Mouse (Mus musculus) embryonic fibroblast, embryonic 13.5 days (primary cell): ENCODE data around the gene Gpam. TPM values are rescaled to one million over a fixed set of nuclear protein-coding genes. Genes with fewer than 3 reads are reported as not detected.

ENCODE experiments used
- H3K27ac ChIP-seq: 2 replicates; pipeline ENCODE4 v1.5.1; 2012; ENCODE audit warnings: low read length, control low read depth, inconsistent platforms; ENCODE audit not compliant: insufficient read depth
- H3K4me1 ChIP-seq: 2 replicates; pipeline ENCODE4 v1.6.1; 2011; ENCODE audit warnings: low read length; ENCODE audit not compliant: control insufficient read depth, insufficient read depth
- H3K4me3 ChIP-seq: 2 replicates; pipeline ENCODE4 v1.5.1; 2011; ENCODE audit warnings: mild to moderate bottlenecking, control low read depth, low read length; ENCODE audit not compliant: insufficient read depth
- CTCF ChIP-seq: IDR thresholded peaks from 2 replicates; pipeline ENCODE4 v1.5.1; 2011; ENCODE audit warnings: mild to moderate bottlenecking, control low read depth, low read length, moderate library complexity, borderline replicate concordance; ENCODE audit not compliant: insufficient read depth
- POLR2A ChIP-seq: IDR thresholded peaks from 2 replicates; pipeline ENCODE4 v1.6.1; 2011; ENCODE audit warnings: low read depth, mild to moderate bottlenecking, control low read depth, low read length, moderate library complexity
- polyA plus RNA-seq: library from polyadenylated mRNA; stranded (reverse); fragments of >200 nt; gene quantifications from 2 replicates; pipeline ENCODE4 v1.2.4, GENCODE M21; 2011; ENCODE audit warnings: low read depth; ENCODE audit not compliant: missing spikeins, insufficient read length

Gpam gene
- polyA plus RNA-seq, 1 experiment: 13.7 TPM

GRCm38 (mm10) chr19:55125456-55125855 lies 1.6 kb downstream of the Gpam start:
- no peak overlapping the region for H3K4me3 ChIP-seq
- H3K27ac ChIP-seq: no peak overlapping the region
- TF ChIP-seq POLR2A (no peak), CTCF (no peak)
- no peaks in the 10 kb centered on the region for H3K4me1 ChIP-seq

GRCm38 (mm10) chr19:55123001-55123536 lies 4.0 kb downstream of the Gpam start:
- TF ChIP-seq POLR2A: no peak
- no peak for TF ChIP-seq CTCF

GRCm38 (mm10) chr19:55122351-55122980 lies 4.6 kb downstream of the Gpam start:
- H3K4me1 ChIP-seq: no peaks in the 10 kb centered on the region
- TF ChIP-seq POLR2A (no peak), CTCF (no peak)
- no peak overlapping the region for H3K4me3 ChIP-seq
- no peak overlapping the region for H3K27ac ChIP-seq

More at GRCm38 (mm10) chr19:55123001-55123536, 4.0 kb downstream of the Gpam start:
- Histone ChIP-seq H3K27ac (no peak overlapping the region), H3K4me1 (no peaks in the 10 kb centered on the region), H3K4me3 (no peak overlapping the region)

GRCm38 (mm10) chr19:55121836-55122235 lies 5.2 kb downstream of the Gpam start:
- no peak overlapping the region for H3K27ac ChIP-seq
- no peak overlapping the region for H3K4me3 ChIP-seq
- no peaks in the 10 kb centered on the region for H3K4me1 ChIP-seq
- TF ChIP-seq POLR2A: no peak
- TF ChIP-seq CTCF: no peak

GRCm38 (mm10) chr19:55120518-55121244 lies 6.4 kb downstream of the Gpam start:
- TF ChIP-seq CTCF (no peak), POLR2A (no peak)
- H3K27ac ChIP-seq: no peak overlapping the region

GRCm38 (mm10) chr19:55119541-55119940 lies 7.5 kb downstream of the Gpam start:
- no peak overlapping the region for H3K27ac ChIP-seq
- H3K4me1 ChIP-seq: no peaks in the 10 kb centered on the region
- TF ChIP-seq CTCF (no peak), POLR2A (no peak)
- no peak overlapping the region for H3K4me3 ChIP-seq

More at GRCm38 (mm10) chr19:55120518-55121244, 6.4 kb downstream of the Gpam start:
- no peak overlapping the region for H3K4me3 ChIP-seq
- no peaks in the 10 kb centered on the region for H3K4me1 ChIP-seq

- Histone ChIP-seq H3K4me3 (no peak overlapping the region), H3K4me1 (no peaks in the 10 kb centered on the region), H3K27ac (no peak overlapping the region)
- TF ChIP-seq CTCF (no peak), POLR2A (no peak)
These were observed 9.0 kb downstream of the Gpam start for GRCm38 (mm10) chr19:55117991-55118390.

GRCm38 (mm10) chr19:55117059-55117815 lies 9.8 kb downstream of the Gpam start:
- no peak overlapping the region for H3K4me3 ChIP-seq
- TF ChIP-seq POLR2A: no peak
- no peak for TF ChIP-seq CTCF
- no peak overlapping the region for H3K27ac ChIP-seq
- H3K4me1 ChIP-seq: no peaks in the 10 kb centered on the region

- H3K4me1 ChIP-seq: no peaks in the 10 kb centered on the region
- TF ChIP-seq CTCF (no peak), POLR2A (no peak)
- H3K4me3 ChIP-seq: no peak overlapping the region
- H3K27ac ChIP-seq: no peak overlapping the region
These were observed 11.5 kb downstream of the Gpam start for GRCm38 (mm10) chr19:55115532-55115931.

GRCm38 (mm10) chr19:55114825-55115395 lies 12.1 kb downstream of the Gpam start:
- Histone ChIP-seq H3K4me3 (no peak overlapping the region), H3K27ac (no peak overlapping the region), H3K4me1 (no peaks in the 10 kb centered on the region)
- no peak for TF ChIP-seq POLR2A
- no peak for TF ChIP-seq CTCF
